Mouse (Mus musculus) gastrocnemius, adult 18-20 months (tissue): ENCODE results near the gene Ankrd13c. TPM values are rescaled to one million over a fixed set of nuclear protein-coding genes. Genes with fewer than 3 reads are reported as not detected.

Experiments
- total RNA-seq, 2 experiments: library from RNA; stranded (reverse); gene quantifications; 2 replicates each; pipeline ENCODE4 v1.2.3; 2021

Ankrd13c gene
- total RNA-seq, 2 experiments from 2014 or later: 23.3 to 24.5 TPM

Other genes with a start within 250 kb of the Ankrd13c start
- 1 to 10 TPM; 2.7 to 4.3 TPM for gene Cth, start 22.2 kb upstream of the Ankrd13c start, total RNA-seq
- 10 to 100 TPM; 34.1 to 41.4 TPM for gene Srsf11, start 89.4 kb downstream of the Ankrd13c start, total RNA-seq
- gene Lrrc40, start 89.4 kb downstream of the Ankrd13c start, total RNA-seq: 1 to 10 TPM; 7.9 to 9.0 TPM